Mouse (Mus musculus) testis, adult 2 months (tissue): ENCODE results near the gene Elmo1.

Experiments used
- CTCF ChIP-seq: fragments of 200-500 bp; IDR thresholded peaks from 2 replicates; pipeline ENCODE4 v1.5.1; 2012; ENCODE audit warnings: low read depth, mild to moderate bottlenecking, inconsistent platforms, low read length, moderate library complexity; ENCODE audit not compliant: control insufficient read depth, insufficient read depth, insufficient replicate concordance
- POLR2A ChIP-seq: fragments of 200-500 bp; IDR thresholded peaks from 2 replicates; pipeline ENCODE4 v1.6.1; 2012; ENCODE audit warnings: low read depth, mild to moderate bottlenecking, inconsistent platforms, low read length, moderate library complexity; ENCODE audit not compliant: control insufficient read depth

GRCm38 (mm10) chr13:20151302-20151978, 61.0 kb downstream of the Elmo1 start:
- TF ChIP-seq CTCF: no peak
- TF ChIP-seq POLR2A: no peak
